Mouse (Mus musculus) splenic B cell, adult 2 months (primary cell): ENCODE data around the gene Zbtb22.
A peak's percentile ranks its signal among the peaks of the same experiment; 100 is the strongest.

Experiments used
- DNase-seq: peaks from one replicate; pipeline ENCODE4 v3.0.0-alpha.2; 2011; ENCODE audit warnings: low read depth, low spot score
- H3K27me3 ChIP-seq: 2 replicates; pipeline ENCODE4 v1.6.1; 2012; ENCODE audit warnings: mild to moderate bottlenecking, low read length, moderate library complexity, mixed read lengths; ENCODE audit not compliant: control insufficient read depth, poor library complexity, insufficient read depth, severe bottlenecking
- H3K36me3 ChIP-seq: 2 replicates; pipeline ENCODE4 v1.6.1; 2012; ENCODE audit warnings: mild to moderate bottlenecking, low read length, moderate library complexity, mixed read lengths; ENCODE audit not compliant: control insufficient read depth, poor library complexity, insufficient read depth, severe bottlenecking

The Zbtb22 gene

DNA sequence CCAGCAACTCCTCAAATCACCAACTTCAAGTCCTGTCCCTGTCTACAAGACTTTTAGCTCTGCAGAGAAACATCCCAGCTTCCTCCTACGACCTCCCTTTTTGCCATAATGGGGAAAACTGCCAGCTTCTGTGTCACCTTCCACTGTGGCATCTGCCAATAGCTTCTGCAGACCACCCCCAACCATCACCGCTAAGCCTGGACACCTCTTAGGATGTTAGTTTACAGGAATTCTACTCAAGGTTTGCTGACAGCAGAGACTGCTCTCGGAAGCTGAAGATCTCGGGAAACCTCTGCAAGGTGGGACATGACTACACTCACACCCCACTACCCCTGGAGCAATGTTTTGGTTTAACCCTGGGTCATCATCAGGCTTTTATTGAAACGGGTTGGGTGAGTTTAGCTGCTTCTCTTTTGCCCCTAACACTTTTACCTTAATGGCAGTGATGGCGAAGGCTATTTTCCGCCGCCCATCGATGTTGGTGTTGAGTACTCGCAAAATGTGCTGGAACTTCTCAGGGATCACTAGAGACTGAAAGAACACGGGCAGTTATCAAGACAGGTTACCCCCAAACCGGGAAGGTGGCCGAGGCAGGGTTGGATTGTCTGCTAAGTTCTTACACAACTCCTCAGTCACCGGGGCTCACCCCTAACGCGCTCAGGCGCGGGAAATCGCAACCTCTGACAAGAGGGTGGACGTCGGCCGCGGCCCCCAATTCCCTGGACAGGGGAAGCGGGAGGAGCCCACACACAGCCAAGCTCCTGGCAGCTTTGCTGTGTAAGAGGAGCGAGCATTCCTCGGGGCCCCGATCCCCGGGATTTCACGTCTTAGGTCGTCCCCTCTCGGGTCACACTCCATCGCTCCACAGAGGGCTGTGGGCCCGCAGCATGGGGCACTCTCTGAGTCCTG lies 39.2 kb downstream of the Zbtb22 start:
- DNase-seq: no peak
- Histone ChIP-seq H3K27me3 (no peaks in the 10 kb centered on the region), H3K36me3 (peaks cover 11% of the 10 kb centered on the region)

DNA sequence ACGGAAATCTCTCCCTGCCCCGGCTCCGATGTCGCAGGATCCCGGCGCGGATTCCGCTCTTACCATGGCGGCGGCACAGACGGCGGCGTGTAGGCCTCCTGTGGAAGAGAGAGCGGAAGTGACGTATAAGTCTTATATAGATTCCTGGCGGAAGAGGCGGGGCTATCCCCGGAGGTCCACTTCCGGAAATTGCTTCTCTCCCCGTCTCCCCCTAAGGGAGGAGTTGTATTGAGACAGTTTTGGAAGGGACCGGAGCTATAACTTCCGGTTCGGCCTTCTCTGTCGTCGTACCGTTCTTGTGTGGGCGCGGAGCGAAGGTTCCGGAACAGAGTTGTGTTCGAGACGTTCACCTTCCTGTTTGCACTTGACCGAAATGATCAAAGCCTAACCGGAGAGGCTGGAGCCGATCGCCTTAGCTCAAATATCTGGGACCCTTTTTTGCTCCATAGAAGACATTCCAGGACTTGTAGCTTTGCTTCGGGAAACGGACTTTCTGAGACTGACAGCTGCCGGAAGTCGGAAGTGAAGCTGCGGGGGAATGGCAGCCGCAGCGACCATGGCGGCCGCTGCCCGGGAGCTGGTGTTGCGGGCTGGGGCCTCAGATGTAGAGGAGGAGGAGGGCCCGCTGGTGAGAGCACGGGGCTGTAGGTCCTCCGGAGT lies 40.0 kb downstream of the Zbtb22 start, which contains the start of the genes Vps52 and Rps18:
Gene Vps52 (plus strand): TSS at position 258 of the 660 bp plus-strand sequence.
Gene Rps18 (minus strand): TSS at position 447 of the 660 bp plus-strand sequence.
- peaks cover 13% of the 10 kb centered on the region for H3K36me3 ChIP-seq
- H3K27me3 ChIP-seq: no peaks in the 10 kb centered on the region
- peak; percentile 99 for DNase-seq

DNA sequence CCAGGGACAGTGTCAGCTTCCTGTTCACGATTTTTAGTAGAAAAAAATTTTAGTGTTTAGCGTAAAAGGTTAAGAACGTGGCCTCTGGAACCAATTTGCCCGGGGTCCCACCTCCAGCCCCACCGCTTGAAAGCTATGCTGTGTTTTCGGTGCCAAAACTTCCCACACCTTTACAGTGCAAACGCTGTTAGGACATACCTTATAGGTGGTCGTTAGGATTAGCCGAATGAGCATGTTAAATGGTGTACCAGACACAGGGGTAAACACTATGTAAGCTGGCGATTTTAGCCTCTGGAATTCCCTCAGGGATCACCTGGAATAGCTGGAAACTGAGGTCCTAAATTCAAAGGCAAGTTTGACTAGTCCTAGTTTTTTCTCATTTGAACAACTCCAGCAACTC lies 40.6 kb downstream of the Zbtb22 start:
- Histone ChIP-seq H3K27me3 (no peaks in the 10 kb centered on the region), H3K36me3 (peaks cover 15% of the 10 kb centered on the region)
- no peak for DNase-seq

DNA sequence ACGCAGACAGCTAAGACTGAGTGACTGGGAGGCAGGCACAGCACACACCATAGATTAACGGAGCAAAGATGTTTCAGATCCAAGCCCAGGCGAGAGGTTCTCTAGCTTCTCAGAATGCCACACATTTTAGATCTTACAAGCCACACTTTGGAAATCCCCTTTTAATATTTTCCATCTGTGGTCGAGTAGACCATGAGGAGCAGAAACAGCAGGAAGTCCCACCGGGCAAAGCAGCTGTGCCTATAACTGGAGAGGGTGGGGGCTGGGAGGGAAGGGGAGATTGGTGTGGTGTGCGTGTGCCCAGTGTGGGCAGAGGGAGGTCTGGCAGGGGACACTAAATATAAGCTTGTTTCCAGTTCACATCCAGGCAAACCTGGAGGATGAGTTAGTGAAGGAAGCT lies 41.8 kb downstream of the Zbtb22 start:
- Histone ChIP-seq H3K36me3 (peaks cover 14% of the 10 kb centered on the region), H3K27me3 (no peaks in the 10 kb centered on the region)
- DNase-seq: no peak

DNA sequence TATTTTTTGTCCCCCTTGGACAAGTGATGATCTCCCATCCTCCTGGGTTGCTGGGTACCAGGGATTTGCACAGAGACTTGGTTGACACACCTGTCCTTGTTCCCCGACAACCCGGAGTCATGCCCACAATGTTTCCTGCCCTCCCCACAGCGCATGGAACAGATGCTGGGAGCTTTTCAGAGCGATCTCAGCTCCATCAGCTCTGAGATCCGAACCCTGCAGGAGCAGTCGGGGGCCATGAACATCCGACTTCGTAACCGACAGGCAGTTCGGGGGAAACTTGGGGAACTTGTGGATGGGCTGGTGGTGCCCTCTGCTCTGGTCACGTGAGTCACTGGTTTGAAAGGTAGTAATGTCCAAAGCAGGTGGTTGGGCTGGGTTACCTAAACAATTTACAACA lies 42.7 kb downstream of the Zbtb22 start:
- Histone ChIP-seq H3K27me3 (no peaks in the 10 kb centered on the region), H3K36me3 (peaks cover 16% of the 10 kb centered on the region)
- no peak for DNase-seq

DNA sequence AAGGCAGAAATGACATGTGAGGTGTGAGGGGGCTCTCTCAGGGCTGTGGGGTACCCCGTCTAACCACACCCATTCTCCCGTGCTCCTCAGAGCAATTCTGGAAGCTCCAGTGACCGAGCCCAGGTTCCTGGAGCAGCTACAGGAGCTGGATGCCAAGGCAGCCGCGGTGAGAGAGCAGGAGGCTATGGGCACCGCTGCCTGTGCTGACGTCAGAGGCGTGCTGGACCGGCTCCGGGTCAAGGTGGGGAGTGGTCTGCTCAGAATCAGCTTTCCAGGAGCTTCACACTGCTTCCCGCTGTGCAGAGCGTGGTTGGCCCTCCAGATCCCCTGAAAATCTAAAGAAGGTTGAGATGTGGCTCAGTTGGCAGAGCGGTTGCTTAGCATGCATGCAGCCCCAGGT lies 43.4 kb downstream of the Zbtb22 start:
- no peak for DNase-seq
- no peaks in the 10 kb centered on the region for H3K27me3 ChIP-seq

DNA sequence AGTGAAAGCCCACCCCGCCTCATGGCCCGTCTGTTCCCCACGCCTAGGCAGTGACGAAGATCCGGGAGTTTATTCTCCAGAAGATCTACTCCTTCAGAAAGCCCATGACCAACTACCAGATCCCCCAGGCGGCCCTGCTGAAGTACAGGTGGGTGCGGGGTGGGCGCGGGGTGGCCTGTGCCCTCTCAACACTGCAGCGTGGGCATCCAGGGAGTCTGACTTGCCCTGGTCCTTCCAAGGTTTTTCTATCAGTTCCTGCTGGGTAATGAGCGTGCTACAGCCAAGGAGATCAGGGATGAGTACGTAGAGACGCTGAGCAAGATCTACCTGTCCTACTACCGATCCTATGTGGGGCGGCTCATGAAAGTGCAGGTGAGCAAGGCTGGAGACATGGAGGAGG lies 44.2 kb downstream of the Zbtb22 start:
- DNase-seq: no peak
- Histone ChIP-seq H3K36me3 (peaks cover 14% of the 10 kb centered on the region), H3K27me3 (no peaks in the 10 kb centered on the region)

More for the DNA sequence above, 43.4 kb downstream of the Zbtb22 start:
- peaks cover 14% of the 10 kb centered on the region for H3K36me3 ChIP-seq

DNA sequence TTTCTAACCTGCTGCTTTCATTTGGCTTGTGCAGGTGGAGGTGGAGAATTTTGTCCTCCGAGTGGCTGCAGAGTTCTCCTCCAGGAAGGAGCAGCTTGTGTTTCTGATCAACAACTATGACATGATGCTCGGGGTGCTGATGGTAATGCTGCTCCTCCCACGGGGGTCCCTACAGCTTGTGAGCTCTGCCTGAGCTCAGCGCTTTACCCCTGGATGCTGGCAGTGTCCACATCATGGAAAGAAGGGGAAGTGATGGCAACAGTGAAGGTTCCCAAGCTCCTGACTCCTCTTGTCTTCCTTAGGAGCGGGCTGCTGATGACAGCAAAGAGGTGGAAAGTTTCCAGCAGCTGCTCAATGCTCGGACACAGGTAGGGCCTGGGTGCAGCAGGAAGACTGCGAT lies 47.2 kb downstream of the Zbtb22 start:
- Histone ChIP-seq H3K36me3 (peaks cover 13% of the 10 kb centered on the region), H3K27me3 (no peaks in the 10 kb centered on the region)
- no peak for DNase-seq

DNA sequence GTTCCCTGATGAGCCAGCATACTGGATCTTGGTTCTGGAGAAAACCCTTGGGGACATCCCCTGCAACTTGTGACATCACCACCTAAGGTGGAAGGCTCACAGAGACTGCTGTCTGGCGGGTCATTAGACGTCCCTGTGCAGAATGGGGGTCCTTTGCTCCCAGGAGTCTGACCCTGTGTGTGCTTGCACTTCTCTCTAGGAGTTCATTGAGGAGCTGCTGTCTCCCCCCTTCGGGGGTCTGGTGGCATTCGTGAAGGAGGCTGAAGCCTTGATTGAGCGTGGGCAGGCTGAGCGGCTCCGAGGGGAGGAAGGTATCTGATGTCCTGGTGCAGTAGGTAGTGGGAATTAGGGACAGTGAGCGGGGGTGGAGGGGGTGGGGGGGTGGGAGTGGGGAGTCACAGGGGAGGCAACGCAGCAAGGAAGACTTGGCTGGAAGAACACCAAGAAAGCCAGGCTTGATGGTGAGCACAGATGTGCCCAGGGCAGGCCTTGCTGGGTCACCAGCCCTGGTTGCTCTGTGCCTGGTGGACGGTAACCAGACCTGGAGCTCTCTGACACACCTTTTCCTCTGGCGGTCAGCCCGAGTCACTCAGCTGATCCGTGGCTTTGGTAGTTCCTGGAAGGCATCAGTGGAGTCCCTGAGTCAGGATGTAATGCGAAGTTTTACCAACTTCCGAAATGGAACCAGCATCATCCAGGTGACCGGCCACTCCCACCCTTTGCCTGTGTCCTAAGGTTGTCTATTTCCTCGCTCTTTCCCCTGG lies 49.6 kb downstream of the Zbtb22 start:
- DNase-seq: no peak
- H3K36me3 ChIP-seq: peaks cover 4% of the 10 kb centered on the region

DNA sequence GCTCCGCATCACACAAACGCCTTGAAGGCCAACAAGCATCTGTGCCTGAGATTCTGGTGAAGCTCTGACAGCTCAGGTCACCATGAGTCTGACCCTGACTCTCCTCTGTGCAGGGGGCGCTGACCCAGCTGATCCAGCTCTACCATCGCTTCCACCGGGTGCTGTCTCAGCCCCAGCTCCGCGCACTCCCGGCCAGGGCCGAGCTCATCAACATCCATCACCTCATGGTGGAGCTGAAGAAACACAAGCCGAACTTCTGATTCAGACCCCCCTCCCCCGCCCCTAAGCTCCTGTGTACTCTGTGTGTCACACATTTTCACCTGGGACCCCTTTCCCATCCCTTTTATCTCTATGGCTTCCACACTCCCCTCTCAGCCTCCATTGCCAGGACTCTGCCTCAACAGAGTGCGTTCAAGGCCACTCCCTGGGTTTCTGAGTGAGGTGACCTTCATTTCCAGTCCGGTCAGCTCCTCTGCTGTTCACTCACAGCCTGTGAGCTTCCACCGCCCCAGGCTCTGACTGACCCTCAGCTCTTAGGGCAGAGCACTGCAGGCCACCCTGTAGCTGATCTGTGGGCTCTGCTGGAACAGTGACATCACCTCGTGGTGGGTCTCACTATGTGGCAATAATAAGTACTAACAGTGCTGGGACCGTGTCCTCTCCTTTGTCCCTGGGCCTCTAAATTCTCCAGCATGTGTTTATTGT lies 50.3 kb downstream of the Zbtb22 start:
- no peak for DNase-seq
- Histone ChIP-seq H3K36me3 (peaks cover 2% of the 10 kb centered on the region), H3K27me3 (no peaks in the 10 kb centered on the region)

More for the DNA sequence above, 49.6 kb downstream of the Zbtb22 start:
- H3K27me3 ChIP-seq: no peaks in the 10 kb centered on the region

DNA sequence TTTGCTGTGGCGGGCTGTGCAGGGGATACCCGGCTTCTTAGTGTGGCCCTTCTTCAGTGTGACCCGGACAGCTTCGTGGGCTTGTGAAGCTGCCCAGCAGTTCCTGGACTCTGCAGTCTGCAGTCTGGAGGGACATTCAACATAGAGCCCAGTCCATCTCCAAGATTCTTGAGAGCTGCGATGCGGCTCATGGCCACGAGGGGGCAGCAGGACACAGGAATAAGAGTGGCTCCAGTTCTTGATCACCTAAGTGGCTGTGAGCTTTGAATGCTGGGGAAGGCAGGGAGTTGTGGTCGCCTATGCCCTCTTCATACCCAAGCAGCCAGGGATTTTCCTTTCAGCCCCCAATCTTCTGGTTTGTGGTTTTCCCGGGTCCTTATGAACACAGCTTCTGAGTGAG lies 52.8 kb downstream of the Zbtb22 start:
- no peaks in the 10 kb centered on the region for H3K27me3 ChIP-seq
- peak; percentile 92 for DNase-seq
- H3K36me3 ChIP-seq: no peaks in the 10 kb centered on the region
